Mouse (Mus musculus) frontal cortex, postnatal 10 days (tissue): ENCODE results near the gene Gpc3.

Experiments
- DNase-seq, 2 experiments: peaks; one replicate each; pipeline ENCODE4 v3.0.0; 2022; ENCODE audit warnings: low spot score in 2 of 2, mixed read lengths in 1 of 2

Gene Gpc3

GRCm38 (mm10) chrX:52558526-52558925, 55.2 kb downstream of the Gpc3 start:
- no peak for DNase-seq

- DNase-seq = no peak
Observed at GRCm38 (mm10) chrX:52557489-52557888, 56.3 kb downstream of the Gpc3 start.

GRCm38 (mm10) chrX:52551296-52551695, 62.5 kb downstream of the Gpc3 start:
- DNase-seq = no peak

GRCm38 (mm10) chrX:52544623-52545022, 69.1 kb downstream of the Gpc3 start:
- DNase-seq = no peak

GRCm38 (mm10) chrX:52537282-52537681, 76.5 kb downstream of the Gpc3 start:
- DNase-seq = no peak

GRCm38 (mm10) chrX:52533766-52534165, 80.0 kb downstream of the Gpc3 start:
- no peak for DNase-seq

- no peak for DNase-seq
Observed at GRCm38 (mm10) chrX:52533098-52533497, 80.7 kb downstream of the Gpc3 start.

GRCm38 (mm10) chrX:52532124-52532523, 81.6 kb downstream of the Gpc3 start:
- DNase-seq = no peak

- no peak for DNase-seq
Observed at GRCm38 (mm10) chrX:52526086-52526485, 87.7 kb downstream of the Gpc3 start.

- no peak for DNase-seq
Observed at GRCm38 (mm10) chrX:52525132-52525531, 88.6 kb downstream of the Gpc3 start.

- DNase-seq = peak in 1 of 2 experiments; percentile 4
Observed at GRCm38 (mm10) chrX:52514553-52514952, 99.2 kb downstream of the Gpc3 start.

GRCm38 (mm10) chrX:52511151-52511550, 102.6 kb downstream of the Gpc3 start:
- no peak for DNase-seq

GRCm38 (mm10) chrX:52503857-52504256, 109.9 kb downstream of the Gpc3 start:
- DNase-seq = no peak

- no peak for DNase-seq
Observed at GRCm38 (mm10) chrX:52489461-52489860, 124.3 kb downstream of the Gpc3 start.

- DNase-seq = no peak
Observed at GRCm38 (mm10) chrX:52455074-52455588, 158.6 kb downstream of the Gpc3 start.

GRCm38 (mm10) chrX:52453445-52454182, 160.1 kb downstream of the Gpc3 start:
- DNase-seq = peak; percentile 8 to 58

GRCm38 (mm10) chrX:52449177-52449576, 164.6 kb downstream of the Gpc3 start:
- no peak for DNase-seq

- DNase-seq = no peak
Observed at GRCm38 (mm10) chrX:52448496-52448895, 165.3 kb downstream of the Gpc3 start.

GRCm38 (mm10) chrX:52446530-52446929, 167.2 kb downstream of the Gpc3 start:
- DNase-seq = no peak

GRCm38 (mm10) chrX:52444977-52445376, 168.8 kb downstream of the Gpc3 start:
- DNase-seq = no peak

- DNase-seq = no peak
Observed at GRCm38 (mm10) chrX:52441798-52442197, 172.0 kb downstream of the Gpc3 start.

- DNase-seq = no peak
Observed at GRCm38 (mm10) chrX:52439421-52439820, 174.3 kb downstream of the Gpc3 start.

GRCm38 (mm10) chrX:52425605-52426004, 188.1 kb downstream of the Gpc3 start:
- DNase-seq = no peak

- DNase-seq = no peak
Observed at GRCm38 (mm10) chrX:52419850-52420249, 193.9 kb downstream of the Gpc3 start.
